In the genomic region with DNA sequence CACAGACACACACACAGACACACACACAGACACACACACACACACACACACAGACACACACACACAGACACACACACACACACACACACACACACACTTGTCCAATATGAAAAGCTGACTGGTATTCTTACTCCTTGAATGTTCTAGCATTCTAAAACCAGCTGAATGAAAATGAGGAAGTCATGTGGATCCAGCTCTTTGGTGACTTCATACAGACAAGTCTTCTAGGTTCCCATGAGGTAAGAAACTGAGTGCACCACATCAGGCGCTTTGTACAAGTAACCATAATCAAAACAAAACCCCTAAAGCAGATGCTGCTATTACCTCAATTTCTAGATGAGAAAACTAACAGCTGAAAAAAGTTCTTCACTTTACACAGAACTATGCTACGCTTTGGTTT, we compare ENCODE assay signal across 27 mouse cellular contexts. TPM values are rescaled to one million over a fixed set of nuclear protein-coding genes. Genes with fewer than 3 reads are reported as not detected.
DNase-seq lines count a peak whose midpoint lies in the region; ATAC-seq and TF ChIP-seq lines count a peak whose summit lies in the region.
"Had no signal": no experiment of that assay in that cellular context is flagged by ENCODE, and none has a peak within 500 bp of the region (broad histone marks: within the 10 kb centered on the region; RNA-seq: fewer than 3 reads in every experiment).

No protein-coding gene starts in this region.

- DNase-seq in midbrain, embryonic 11.5 days (ENCODE audit: low spot score, missing footprints): peak; percentile 81
- DNase-seq in MEL (ENCODE audit: low read depth, low spot score): peak; percentile 54
- peak; percentile 65 for DNase-seq in splenic B cell, adult 2 months (ENCODE audit: low read depth, low spot score)
- DNase-seq in layer of hippocampus, postnatal 14 days (ENCODE audit: low spot score in 2 of 2): no peak
- DNase-seq in embryo, embryonic 9.5 days (ENCODE audit: extremely low spot score): no peak
- DNase-seq: adrenal gland, adult 8-10 months; adrenal gland, postnatal 25 days; cerebellum, adult 11-12 months; cerebellum, adult 8-10 months; cerebellum, postnatal 14 days; gastrocnemius, postnatal 10 days; gastrocnemius, postnatal 36 days; heart, adult 11 months; kidney, adult 11 months had no signal

- no peak for TF ChIP-seq RAD21 in MEL (IDR thresholded peaks at IDR 0.05; ENCODE audit: low read depth, low read length)

- no peaks in the 10 kb centered on the region for H3K27me3 ChIP-seq in midbrain, embryonic 11.5 days (ENCODE audit: control insufficient read depth, insufficient read depth, low read length)
- H3K27me3 ChIP-seq in midbrain, embryonic 13.5 days: no peaks in the 10 kb centered on the region
- no peaks in the 10 kb centered on the region for H3K27me3 ChIP-seq in MEL (ENCODE audit: control insufficient read depth in 1 of 2, insufficient read depth in 2 of 2, low read length in 2 of 2)
- no peaks in the 10 kb centered on the region for H3K27me3 ChIP-seq in splenic B cell, adult 2 months (ENCODE audit: control insufficient read depth, insufficient read depth, low read length, poor library complexity, severe bottlenecking)
- H3K27me3 ChIP-seq in intestine, postnatal 0 days (replicated peaks; ENCODE audit: control insufficient read depth, insufficient read depth, low read length): no peaks in the 10 kb centered on the region
- H3K27me3 ChIP-seq: embryonic facial prominence, embryonic 13.5 days; forebrain, embryonic 13.5 days had no signal

- no peak overlapping the region for H3K9ac ChIP-seq in midbrain, embryonic 11.5 days (ENCODE audit: low read length)
- H3K9ac ChIP-seq in midbrain, embryonic 13.5 days (replicated peaks): no peak overlapping the region
- H3K9ac ChIP-seq in MEL (ENCODE audit: control insufficient read depth, low read depth, low read length, poor library complexity, severe bottlenecking): no peak overlapping the region
- H3K9ac ChIP-seq in intestine, postnatal 0 days (ENCODE audit: low read depth, low read length): no peak overlapping the region
- H3K9ac ChIP-seq: embryonic facial prominence, embryonic 13.5 days; forebrain, embryonic 13.5 days; hindbrain, embryonic 14.5 days had no signal

- no peak overlapping the region for H3K27ac ChIP-seq in midbrain, embryonic 11.5 days (ENCODE audit: low read depth, low read length)
- H3K27ac ChIP-seq in midbrain, embryonic 13.5 days: no peak overlapping the region
- no peak overlapping the region for H3K27ac ChIP-seq in MEL (ENCODE audit: control insufficient read depth, low read depth, low read length)
- H3K27ac ChIP-seq in intestine, postnatal 0 days (ENCODE audit: low read depth, low read length): no peak overlapping the region
- H3K27ac ChIP-seq: embryonic facial prominence, embryonic 10.5 days; embryonic facial prominence, embryonic 13.5 days; forebrain, embryonic 13.5 days; hindbrain, embryonic 10.5 days; hindbrain, embryonic 14.5 days; hindbrain, postnatal 0 days had no signal

- H3K79me2 ChIP-seq in MEL (ENCODE audit: control insufficient read depth, insufficient read depth, low read length, poor library complexity): no peaks in the 10 kb centered on the region

- H3K36me3 ChIP-seq in midbrain, embryonic 11.5 days (ENCODE audit: control insufficient read depth, insufficient read depth, low read length): no peaks in the 10 kb centered on the region
- H3K36me3 ChIP-seq in midbrain, embryonic 13.5 days: peaks cover 6% of the 10 kb centered on the region; the same call in 1 of the 2 replicates
- peaks cover 10 to 18% of the 10 kb centered on the region in 2 experiments for H3K36me3 ChIP-seq in MEL (ENCODE audit: control insufficient read depth in 1 of 2, insufficient read depth in 2 of 2, low read length in 2 of 2)
- H3K36me3 ChIP-seq in splenic B cell, adult 2 months (ENCODE audit: control insufficient read depth, insufficient read depth, low read length, poor library complexity, severe bottlenecking): no peaks in the 10 kb centered on the region
- peaks cover 4% of the 10 kb centered on the region; the same call in 1 of the 2 replicates for H3K36me3 ChIP-seq in intestine, postnatal 0 days (ENCODE audit: control insufficient read depth, insufficient read depth)

- H3K4me1 ChIP-seq in midbrain, embryonic 11.5 days (ENCODE audit: control insufficient read depth, insufficient read depth, low read length): no peaks in the 10 kb centered on the region
- H3K4me1 ChIP-seq in midbrain, embryonic 13.5 days (replicated peaks): no peaks in the 10 kb centered on the region
- H3K4me1 ChIP-seq in MEL (ENCODE audit: control insufficient read depth in 1 of 2, insufficient read depth in 2 of 2, low read length in 2 of 2): peaks cover 2 to 11% of the 10 kb centered on the region in 2 experiments; a peak in 2 of 4 replicates
- no peaks in the 10 kb centered on the region for H3K4me1 ChIP-seq in intestine, postnatal 0 days (replicated peaks; ENCODE audit: control insufficient read depth, insufficient read depth, low read length)
- H3K4me1 ChIP-seq: embryonic facial prominence, embryonic 10.5 days; embryonic facial prominence, embryonic 13.5 days; forebrain, embryonic 13.5 days; hindbrain, embryonic 10.5 days had no signal

- TF ChIP-seq CTCF in MEL (IDR thresholded peaks at IDR 0.05 in 2 of 3, conservative IDR thresholded peaks at IDR 0.05 in 1 of 3; ENCODE audit: control insufficient read depth in 1 of 3, insufficient read depth in 1 of 3, low read depth in 2 of 3, low read length in 3 of 3, poor library complexity in 1 of 3, severe bottlenecking in 1 of 3): no peak
- no peak for TF ChIP-seq CTCF in intestine, postnatal 0 days (IDR thresholded peaks at IDR 0.05; ENCODE audit: low read depth)

- no peak for TF ChIP-seq POLR2A in MEL (IDR thresholded peaks at IDR 0.05; ENCODE audit: control insufficient read depth in 1 of 2, insufficient read depth in 1 of 2, low read depth in 1 of 2, low read length in 2 of 2, poor library complexity in 1 of 2)

- no peak overlapping the region for H3K4me2 ChIP-seq in midbrain, embryonic 11.5 days
- no peak overlapping the region for H3K4me2 ChIP-seq in midbrain, embryonic 13.5 days (replicated peaks)
- H3K4me2 ChIP-seq in intestine, postnatal 0 days (replicated peaks; ENCODE audit: low read depth): no peak overlapping the region
- H3K4me2 ChIP-seq: embryonic facial prominence, embryonic 13.5 days; forebrain, embryonic 13.5 days; heart, embryonic 11.5 days; hindbrain, embryonic 14.5 days had no signal

- no peak overlapping the region for H3K4me3 ChIP-seq in midbrain, embryonic 11.5 days (ENCODE audit: low read depth, low read length)
- H3K4me3 ChIP-seq in midbrain, embryonic 13.5 days (replicated peaks): no peak overlapping the region
- H3K4me3 ChIP-seq in MEL (ENCODE audit: control insufficient read depth in 1 of 2, insufficient read depth in 1 of 2, low read depth in 2 of 2, low read length in 2 of 2): no peak overlapping the region
- H3K4me3 ChIP-seq in intestine, postnatal 0 days (ENCODE audit: low read depth, low read length): no peak overlapping the region
- H3K4me3 ChIP-seq: embryonic facial prominence, embryonic 10.5 days; embryonic facial prominence, embryonic 13.5 days; erythroblast, embryonic 14.5 days; forebrain, embryonic 13.5 days; hindbrain, embryonic 10.5 days had no signal

- WGBS in midbrain, embryonic 11.5 days: 94% methylated on average over 2 of the region's 2 CpGs
- WGBS in midbrain, embryonic 13.5 days: 95% methylated on average over 2 of the region's 2 CpGs
- 92% methylated on average over 2 of the region's 2 CpGs for WGBS in intestine, postnatal 0 days

- no peaks in the 10 kb centered on the region for H3K9me3 ChIP-seq in midbrain, embryonic 11.5 days (ENCODE audit: control insufficient read depth, low read length)
- no peaks in the 10 kb centered on the region for H3K9me3 ChIP-seq in midbrain, embryonic 13.5 days
- H3K9me3 ChIP-seq in MEL (replicated peaks; ENCODE audit: insufficient read depth, low read length): no peaks in the 10 kb centered on the region
- H3K9me3 ChIP-seq in intestine, postnatal 0 days (ENCODE audit: control insufficient read depth): no peaks in the 10 kb centered on the region
- H3K9me3 ChIP-seq: embryonic facial prominence, embryonic 10.5 days; embryonic facial prominence, embryonic 13.5 days; forebrain, embryonic 13.5 days; hindbrain, embryonic 10.5 days had no signal

- no peak for ATAC-seq in midbrain, embryonic 11.5 days (ENCODE audit: low FRiP score)
- ATAC-seq in midbrain, embryonic 13.5 days: no peak
- peak; percentile 36 to 65; a peak in 2 of 4 replicates for ATAC-seq in hematopoietic stem cell, adult 5-6 weeks (replicated peaks in 1 of 2; ENCODE audit: insufficient read depth in 1 of 2, low FRiP score in 2 of 2, low TSS enrichment in 1 of 2, low read depth in 1 of 2, poor library complexity in 2 of 2, severe bottlenecking in 2 of 2)
- ATAC-seq in intestine, postnatal 0 days: no peak
- ATAC-seq: CD4-positive, CD25-positive, alpha-beta regulatory T cell, adult 4 months; forebrain, embryonic 13.5 days; forebrain, embryonic 16.5 days; hindbrain, postnatal 0 days had no signal

- TF ChIP-seq EP300 in MEL (IDR thresholded peaks at IDR 0.05; ENCODE audit: low read depth in 1 of 2, low read length in 2 of 2): no peak

RNA-seq across cellular contexts. Expression of a gene that starts 19.5 kb away (rescaled TPM):
- 32.2 and 42.8 TPM in 2 replicates for polyA plus RNA-seq in midbrain, embryonic 11.5 days (2014; fragmentation: Nextera tagmentation; extraction: Ambion mirVana)
- polyA plus RNA-seq in midbrain, embryonic 13.5 days (2015; fragmentation: Nextera tagmentation; extraction: Ambion mirVana): 11.0 and 11.2 TPM in 2 replicates
- total RNA-seq in MEL (2012; rRNA removed): 19.2 and 21.5 TPM in 2 replicates
- 10 to 100 TPM in 1 of 2 experiments, not detected in 1; 21.4 TPM for polyA plus RNA-seq in MEL (2012; ENCODE audit: insufficient read depth in 1 of 2, insufficient read length in 2 of 2, low read depth in 1 of 2, low replicate concordance in 2 of 2, missing spikeins in 1 of 2)
- total RNA-seq in hematopoietic stem cell, adult 5-6 weeks (2017): 18.5 and 22.2 TPM in 2 replicates
- total RNA-seq in layer of hippocampus, postnatal 14 days (2021): 1 to 10 TPM in 1 of 2 experiments, under 1 TPM in 1; 0.85 to 1.4 TPM
- polyA plus RNA-seq in intestine, postnatal 0 days (2015; fragmentation: Nextera tagmentation; extraction: Ambion mirVana): 3.2 and 3.9 TPM in 2 replicates

RNA-seq across cellular contexts. Expression of a gene that starts 19.6 kb away (rescaled TPM):
- 11.5 and 11.7 TPM in 2 replicates for polyA plus RNA-seq in midbrain, embryonic 11.5 days (2014; fragmentation: Nextera tagmentation; extraction: Ambion mirVana)
- polyA plus RNA-seq in midbrain, embryonic 13.5 days (2015; fragmentation: Nextera tagmentation; extraction: Ambion mirVana): 8.0 and 10.5 TPM in 2 replicates
- total RNA-seq in MEL (2012; rRNA removed): 6.9 and 7.1 TPM in 2 replicates
- polyA plus RNA-seq in MEL (2012; ENCODE audit: insufficient read depth in 1 of 2, insufficient read length in 2 of 2, low read depth in 1 of 2, low replicate concordance in 2 of 2, missing spikeins in 1 of 2): 1 to 10 TPM in 1 of 2 experiments, not detected in 1; 5.8 TPM
- total RNA-seq in hematopoietic stem cell, adult 5-6 weeks (2017): 14.0 and 24.2 TPM in 2 replicates
- total RNA-seq in layer of hippocampus, postnatal 14 days (2021): 1 to 10 TPM; 4.1 to 6.9 TPM
- polyA plus RNA-seq in intestine, postnatal 0 days (2015; fragmentation: Nextera tagmentation; extraction: Ambion mirVana): 5.9 and 6.5 TPM in 2 replicates

RNA-seq across cellular contexts. Expression of a gene that starts 46.2 kb away (rescaled TPM):
- polyA plus RNA-seq in midbrain, embryonic 11.5 days (2014; fragmentation: Nextera tagmentation; extraction: Ambion mirVana): 20.0 and 21.1 TPM in 2 replicates
- 16.1 and 20.7 TPM in 2 replicates for polyA plus RNA-seq in midbrain, embryonic 13.5 days (2015; fragmentation: Nextera tagmentation; extraction: Ambion mirVana)
- 11.0 and 12.2 TPM in 2 replicates for total RNA-seq in MEL (2012; rRNA removed)
- 10 to 100 TPM; 21.2 to 55.7 TPM for polyA plus RNA-seq in MEL (2012; ENCODE audit: insufficient read depth in 1 of 2, insufficient read length in 2 of 2, low read depth in 1 of 2, low replicate concordance in 2 of 2, missing spikeins in 1 of 2)
- 17.0 and 17.4 TPM in 2 replicates for total RNA-seq in hematopoietic stem cell, adult 5-6 weeks (2017)
- total RNA-seq in layer of hippocampus, postnatal 14 days (2021): 10 to 100 TPM; 19.6 to 24.0 TPM
- polyA plus RNA-seq in intestine, postnatal 0 days (2015; fragmentation: Nextera tagmentation; extraction: Ambion mirVana): 14.9 and 16.2 TPM in 2 replicates

Comparison
In these comparisons a context has a peak if more than half of its experiments do, and no peak if none do; other contexts are left out.
1. ATAC-seq: peak in hematopoietic stem cell, adult 5-6 weeks (2 of 2); none in midbrain, embryonic 11.5 days (single experiment), midbrain, embryonic 13.5 days (single experiment) and intestine, postnatal 0 days (single experiment).
2. DNase-seq: peak in midbrain, embryonic 11.5 days (single experiment), MEL (single experiment) and splenic B cell, adult 2 months (single experiment); none in layer of hippocampus, postnatal 14 days (0 of 2) and embryo, embryonic 9.5 days (single experiment).